Mouse (Mus musculus) liver, postnatal 0 days (tissue): Measurements from ENCODE around the gene Gm14569. TPM values are rescaled to one million over a fixed set of nuclear protein-coding genes. Genes with fewer than 3 reads are reported as not detected.

ENCODE experiments used
- ATAC-seq: fragments of 200-750 bp; cut with Nextera tagmentation; 2 replicates; pipeline ENCODE4 v1.8.0; 2017; ENCODE audit warnings: mild to moderate bottlenecking, moderate library complexity
- DNase-seq: peaks from one replicate; pipeline ENCODE4 v3.0.0-alpha.2; 2016
- H3K27ac ChIP-seq: fragments of 300-500 bp; sonication (generic); 2 replicates; pipeline ENCODE4 v1.5.1; 2014; ENCODE audit warnings: antibody characterized with exemption, moderate library complexity, mild to moderate bottlenecking, low read depth
- H3K27me3 ChIP-seq: fragments of 300-500 bp; sonication (generic); 2 replicates; pipeline ENCODE4 v1.6.1; 2014; ENCODE audit warnings: low read length, control low read depth, mixed read lengths; ENCODE audit not compliant: insufficient read depth
- H3K36me3 ChIP-seq: fragments of 300-500 bp; sonication (generic); replicated peaks from 2 replicates; pipeline ENCODE4 v1.6.1; 2014; ENCODE audit warnings: mild to moderate bottlenecking, control low read depth, low read length, moderate library complexity, mixed read lengths; ENCODE audit not compliant: insufficient read depth
- H3K4me1 ChIP-seq: fragments of 300-500 bp; sonication (generic); 2 replicates; pipeline ENCODE4 v1.6.1; 2014; ENCODE audit warnings: antibody characterized with exemption, mild to moderate bottlenecking, control low read depth; ENCODE audit not compliant: insufficient read depth
- H3K4me2 ChIP-seq: fragments of 300-500 bp; sonication (generic); 2 replicates; pipeline ENCODE4 v1.6.1; 2014; ENCODE audit warnings: low read depth, mild to moderate bottlenecking, low read length, moderate library complexity, mixed read lengths
- H3K4me3 ChIP-seq: fragments of 300-500 bp; sonication (generic); 2 replicates; pipeline ENCODE4 v1.5.1; 2014; ENCODE audit warnings: low read depth, low read length
- H3K9ac ChIP-seq: fragments of 300-500 bp; sonication (generic); replicated peaks from 2 replicates; pipeline ENCODE4 v1.6.1; 2014; ENCODE audit warnings: mild to moderate bottlenecking, moderate library complexity
- H3K9me3 ChIP-seq: fragments of 300-500 bp; sonication (generic); 2 replicates; pipeline ENCODE4 v1.6.1; 2016; ENCODE audit warnings: mild to moderate bottlenecking, control low read depth, low read length, mixed read lengths
- CTCF ChIP-seq: sonication (generic); IDR thresholded peaks from 2 replicates; pipeline ENCODE4 v1.5.1; 2016; ENCODE audit warnings: antibody characterized with exemption, low read depth
- EP300 ChIP-seq: IDR thresholded peaks from 2 replicates; pipeline ENCODE4 v1.6.1; 2016; ENCODE audit warnings: antibody characterized with exemption, low read depth, mild to moderate bottlenecking
- WGBS: fragments of 180-500 bp; shearing (Covaris S2); extraction: QIAGEN DNeasy Blood & Tissue Kit; methylation state at CpG from one replicate; pipeline ENCODE4 v1.1.7; 2014; ENCODE audit not compliant: insufficient replicate concordance; 5-methylcytosine and 5-hydroxymethylcytosine counted together
- polyA plus RNA-seq: library from polyadenylated mRNA; unstranded; fragments of >200 nt; fragmentation: Nextera tagmentation; extraction: Ambion mirVana; gene quantifications from 2 replicates; pipeline ENCODE4 v1.2.1, GENCODE M21; 2015

Gm14569 gene
- polyA plus RNA-seq, 1 experiment from 2014 or later: not detected

DNA sequence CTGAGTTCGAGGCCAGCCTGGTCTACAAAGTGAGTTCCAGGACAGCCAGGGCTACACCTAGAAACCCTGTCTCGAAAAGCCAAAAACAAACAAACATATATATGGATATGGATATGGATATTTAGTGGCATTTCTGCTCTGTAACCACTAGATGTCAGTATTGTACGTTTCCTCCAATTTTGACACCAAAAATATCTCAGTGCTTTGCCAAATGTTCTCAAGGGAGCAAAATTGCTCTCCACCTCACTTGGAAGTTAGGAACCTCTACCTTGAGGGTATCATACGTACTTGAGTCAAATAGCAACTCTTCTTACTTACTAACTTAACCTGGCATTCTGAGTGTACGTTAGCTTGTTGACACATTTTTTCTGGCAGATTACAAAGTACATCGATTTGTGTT, 15.2 kb upstream of the Gm14569 start:
- Histone ChIP-seq H3K27ac (no peak overlapping the region), H3K9ac (no peak overlapping the region), H3K4me2 (no peak overlapping the region), H3K36me3 (no peaks in the 10 kb centered on the region), H3K4me3 (no peak overlapping the region), H3K27me3 (no peaks in the 10 kb centered on the region), H3K9me3 (no peaks in the 10 kb centered on the region), H3K4me1 (no peaks in the 10 kb centered on the region)
- TF ChIP-seq EP300: no peak
- TF ChIP-seq CTCF: peak; percentile 62
- 43% methylated on average over 6 of the region's 6 CpGs for WGBS
- ATAC-seq (no peak), DNase-seq (no peak)

DNA sequence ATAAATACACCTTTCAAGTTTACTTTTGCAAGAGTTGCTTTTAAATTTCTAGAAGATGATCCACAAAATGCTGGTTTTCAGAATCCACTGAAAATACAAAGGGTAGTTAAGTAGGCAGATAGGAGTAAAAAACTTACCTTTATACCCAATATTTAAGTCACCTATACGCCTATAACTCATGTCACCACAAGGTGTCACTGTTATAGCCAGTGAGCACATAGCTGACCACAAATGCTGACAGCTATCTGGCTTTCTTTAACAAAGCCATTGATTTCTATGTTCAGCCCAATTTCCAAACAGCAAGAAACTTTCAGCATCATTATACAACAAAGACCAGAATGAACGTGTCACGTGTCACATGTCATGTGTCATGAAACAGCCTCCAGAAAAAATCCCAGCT, 2.1 kb downstream of the Gm14569 start:
- Histone ChIP-seq H3K4me1 (no peaks in the 10 kb centered on the region), H3K9ac (no peak overlapping the region), H3K27ac (no peak overlapping the region), H3K36me3 (no peaks in the 10 kb centered on the region), H3K9me3 (no peaks in the 10 kb centered on the region), H3K4me2 (no peak overlapping the region), H3K4me3 (no peak overlapping the region), H3K27me3 (no peaks in the 10 kb centered on the region)
- WGBS: 32% methylated on average over 3 of the region's 3 CpGs
- ATAC-seq (no peak), DNase-seq (no peak)
- TF ChIP-seq CTCF (peak; percentile 60), EP300 (no peak)

DNA sequence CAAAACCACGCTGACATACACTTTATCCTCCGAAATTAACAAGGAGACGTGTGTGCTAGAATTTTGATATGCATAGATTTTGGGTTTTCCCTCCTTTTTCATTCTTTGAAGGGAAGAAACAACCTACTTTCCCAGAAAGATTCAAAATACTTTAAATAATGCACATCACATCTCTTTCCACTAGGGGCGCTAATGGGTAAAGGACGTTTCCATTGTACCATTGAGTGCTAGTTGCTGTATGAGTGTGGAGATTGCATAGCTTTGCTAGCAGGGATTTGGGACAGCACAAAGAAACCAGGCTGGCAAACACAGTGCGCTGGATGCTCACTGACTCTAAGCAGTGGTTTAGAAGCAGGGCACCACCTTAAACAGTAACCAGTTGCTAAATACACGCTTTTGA, 3.6 kb downstream of the Gm14569 start:
- H3K27me3 ChIP-seq: 0 out of 2 replicates have a peak, but pooled peaks cover 2% of the 10 kb centered on the region
- H3K4me1 ChIP-seq: no peaks in the 10 kb centered on the region
- H3K4me2 ChIP-seq: no peak overlapping the region
- H3K36me3 ChIP-seq: no peaks in the 10 kb centered on the region
- WGBS: 48% methylated on average over 7 of the region's 7 CpGs
- TF ChIP-seq EP300: no peak
- peak; percentile 66 for TF ChIP-seq CTCF
- no peak overlapping the region for H3K9ac ChIP-seq
- no peak overlapping the region for H3K27ac ChIP-seq
- ATAC-seq (no peak), DNase-seq (no peak)
- no peak overlapping the region for H3K4me3 ChIP-seq
- no peaks in the 10 kb centered on the region for H3K9me3 ChIP-seq

DNA sequence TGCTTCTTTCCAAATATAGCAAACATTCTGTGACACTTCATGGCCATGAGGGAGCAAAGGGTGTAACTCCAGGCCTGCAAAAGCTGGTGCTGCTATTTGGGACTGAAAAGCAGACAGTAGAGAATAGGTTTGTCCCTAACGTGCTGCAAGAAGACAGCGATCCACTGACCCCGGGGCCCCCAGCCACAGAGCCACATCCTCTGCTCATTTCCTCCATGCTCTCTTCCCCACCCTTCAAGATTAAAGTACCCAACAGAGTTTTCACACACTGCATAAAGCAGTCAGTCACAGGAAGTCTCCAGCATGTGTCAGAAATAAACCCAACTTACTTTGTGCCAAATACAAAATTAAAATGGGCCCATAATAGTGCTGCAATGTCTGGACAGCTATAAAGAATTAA, 16.8 kb downstream of the Gm14569 start:
- Histone ChIP-seq H3K9me3 (no peaks in the 10 kb centered on the region), H3K4me3 (no peak overlapping the region), H3K4me2 (no peak overlapping the region), H3K27ac (no peak overlapping the region), H3K36me3 (no peaks in the 10 kb centered on the region), H3K4me1 (no peaks in the 10 kb centered on the region), H3K9ac (no peak overlapping the region), H3K27me3 (no peaks in the 10 kb centered on the region)
- 47% methylated on average over 3 of the region's 3 CpGs for WGBS
- no peak for TF ChIP-seq EP300
- TF ChIP-seq CTCF: no peak
- ATAC-seq (no peak), DNase-seq (no peak)

DNA sequence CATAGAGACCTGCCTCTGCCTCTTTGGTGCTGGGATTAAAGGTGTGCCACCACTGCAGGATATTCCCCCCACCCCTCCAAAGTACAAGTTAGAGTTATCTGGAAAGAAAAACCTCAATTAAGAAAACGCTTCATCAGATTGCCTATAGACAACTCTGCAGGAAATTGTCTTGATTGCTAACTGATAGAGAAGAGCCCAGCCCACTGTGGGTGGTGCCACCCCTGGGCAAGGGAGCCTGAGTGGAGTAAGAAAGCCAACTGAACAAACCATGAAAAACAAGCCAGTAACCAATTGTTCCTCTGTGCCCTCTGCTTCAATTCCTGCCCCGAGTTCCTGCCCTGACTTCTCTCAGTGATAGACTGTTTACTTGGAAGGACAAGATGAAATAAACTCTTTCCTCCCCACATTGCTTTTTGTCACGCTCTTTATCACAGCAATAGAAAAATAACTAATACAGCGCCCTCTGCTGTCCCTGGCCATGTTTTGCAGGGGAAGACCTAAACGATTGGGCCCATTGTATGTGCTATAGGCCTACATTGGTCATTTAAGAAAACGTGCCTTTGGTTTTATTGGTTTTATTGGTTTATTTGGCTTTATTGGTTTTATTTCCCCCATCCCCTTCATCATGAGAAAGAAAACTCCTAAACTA, 17.4 kb downstream of the Gm14569 start:
- ATAC-seq (no peak), DNase-seq (no peak)
- no peak overlapping the region for H3K4me2 ChIP-seq
- 38% methylated on average over 6 of the region's 6 CpGs for WGBS
- peak; percentile 49 for TF ChIP-seq CTCF
- TF ChIP-seq EP300: no peak
- no peak overlapping the region for H3K9ac ChIP-seq
- H3K4me1 ChIP-seq: no peaks in the 10 kb centered on the region
- no peaks in the 10 kb centered on the region for H3K27me3 ChIP-seq
- no peak overlapping the region for H3K27ac ChIP-seq
- no peaks in the 10 kb centered on the region for H3K36me3 ChIP-seq
- no peaks in the 10 kb centered on the region for H3K9me3 ChIP-seq
- H3K4me3 ChIP-seq: no peak overlapping the region

DNA sequence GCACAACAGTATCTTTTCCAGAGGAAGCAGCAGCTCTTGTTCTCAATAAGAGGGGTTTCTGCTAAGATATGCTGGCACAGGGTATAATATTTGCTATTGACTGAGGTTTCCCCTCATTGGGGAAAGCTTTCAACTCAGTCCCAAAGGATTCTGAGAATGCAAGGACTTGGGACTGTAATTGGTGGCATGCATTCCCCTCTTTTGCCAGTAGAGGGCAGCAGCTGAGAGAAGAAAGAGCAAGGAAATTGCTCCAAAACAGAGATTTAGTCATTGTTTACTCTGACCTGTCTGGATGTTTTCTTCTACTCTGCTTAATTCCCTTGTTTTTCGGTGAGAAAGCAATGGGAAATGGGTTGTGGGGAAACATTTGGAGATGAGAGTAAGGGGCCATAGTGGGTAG, 35.6 kb downstream of the Gm14569 start:
- 35% methylated on average over 1 of the region's 1 CpGs for WGBS
- ATAC-seq (no peak), DNase-seq (peak; percentile 32)
- Histone ChIP-seq H3K9me3 (no peaks in the 10 kb centered on the region), H3K27me3 (no peaks in the 10 kb centered on the region), H3K36me3 (no peaks in the 10 kb centered on the region), H3K9ac (no peak overlapping the region), H3K27ac (no peak overlapping the region), H3K4me1 (no peaks in the 10 kb centered on the region), H3K4me2 (no peak overlapping the region), H3K4me3 (no peak overlapping the region)
- TF ChIP-seq EP300 (no peak), CTCF (peak; percentile 70)
